Mouse (Mus musculus): ENCODE measurements around the gene Olfr836.
"Not testable (repeated sequence)": the region's sequence is repeated elsewhere in the genome, so short reads cannot be mapped to it uniquely, and the experiment has no call there.

The Olfr836 gene

GRCm38 (mm10) chr9:19120082-19120481 lies at the start of gene Olfr836:
Gene Olfr836 (plus strand): TSS chr9:19120382.
- no peak for DNase-seq (ENCODE audit: low spot score)

GRCm38 (mm10) chr9:19084986-19085385 lies 35.2 kb upstream of the Olfr836 start:
- DNase-seq (ENCODE audit: low spot score): no peak

GRCm38 (mm10) chr9:19092889-19093753 lies 27.1 kb upstream of the Olfr836 start:
- not testable (repeated sequence) for DNase-seq (ENCODE audit: low spot score)

DNA sequence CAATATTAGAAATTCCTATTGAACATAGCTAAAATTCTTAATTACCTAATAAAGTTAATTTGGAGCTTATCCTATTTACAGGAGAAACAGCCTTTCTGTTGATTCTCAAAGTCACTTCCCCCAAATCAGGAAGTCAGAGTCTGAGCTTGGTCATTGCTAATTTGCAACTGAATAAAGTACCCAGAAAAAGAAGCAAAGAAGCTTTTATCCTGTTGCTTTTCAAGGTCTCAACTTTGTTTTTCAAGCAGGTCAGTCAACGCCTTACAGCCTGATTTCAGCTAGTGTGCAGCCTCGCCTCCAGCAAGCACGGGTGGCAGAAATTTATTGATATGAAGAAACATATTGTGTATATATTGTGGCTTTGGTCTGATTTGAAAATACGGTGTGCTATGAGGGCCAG lies 22.9 kb upstream of the Olfr836 start:
- no peak for DNase-seq (ENCODE audit: low spot score)

DNA sequence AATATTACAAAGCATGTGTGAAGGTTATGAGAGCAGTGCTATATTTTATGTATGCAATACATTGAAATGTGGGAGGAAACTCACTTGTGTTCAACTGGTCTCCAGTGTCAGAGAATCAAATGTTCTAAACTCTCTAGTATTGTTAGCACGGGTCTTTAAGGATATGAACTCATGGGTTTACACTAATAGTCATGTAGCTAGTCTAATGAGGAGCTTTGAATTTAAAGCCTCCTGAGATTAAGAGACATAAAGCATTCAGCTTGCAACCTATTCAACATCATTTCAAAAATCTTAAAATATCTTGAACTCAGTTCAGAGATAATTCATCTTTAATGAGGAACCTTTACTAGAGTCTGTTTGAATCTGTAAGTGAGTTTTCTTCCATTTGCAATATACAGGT lies 15.8 kb downstream of the Olfr836 start, which contains the start of gene Olfr837:
Gene Olfr837, plus strand, starts transcription at position 301 of the 400 bp plus-strand sequence.
- no peak for DNase-seq (ENCODE audit: low spot score)
